Mouse (Mus musculus) CH12.LX (cell line): ENCODE measurements around the gene Srcin1. TPM values are rescaled to one million over a fixed set of nuclear protein-coding genes. Genes with fewer than 3 reads are reported as not detected.

Source experiments
- DNase-seq: peaks from one replicate; pipeline ENCODE4 v3.0.0-alpha.2; 2013; ENCODE audit errors: extremely low read depth
- H3K27ac ChIP-seq: 2 replicates; pipeline ENCODE4 v1.5.1; 2012; ENCODE audit warnings: low read depth, mild to moderate bottlenecking, control low read depth, moderate library complexity; ENCODE audit not compliant: insufficient read depth
- H3K27me3 ChIP-seq: replicated peaks from 2 replicates; pipeline ENCODE3; 2012; ENCODE audit warnings: inconsistent platforms
- H3K36me3 ChIP-seq, 2 experiments: replicated peaks in 1 of 2; 2 replicates each; pipeline versions ENCODE3 to v1.6.1; 2012; ENCODE audit warnings: inconsistent platforms in 1 of 2, low read length in 1 of 2, mild to moderate bottlenecking in 1 of 2, mixed read lengths in 1 of 2, moderate library complexity in 1 of 2; ENCODE audit not compliant: control insufficient read depth in 1 of 2, insufficient read depth in 1 of 2
- H3K4me1 ChIP-seq, 2 experiments: 2 replicates each; pipeline ENCODE4 v1.6.1; 2012; ENCODE audit warnings: inconsistent platforms in 1 of 2, moderate library complexity in 1 of 2; ENCODE audit not compliant: insufficient read depth in 2 of 2, control insufficient read depth in 1 of 2
- H3K4me2 ChIP-seq: 2 replicates; pipeline ENCODE4 v1.6.1; 2012; ENCODE audit warnings: low read depth, mild to moderate bottlenecking, control low read depth; ENCODE audit not compliant: poor library complexity, insufficient read depth, severe bottlenecking
- H3K4me3 ChIP-seq, 3 experiments: fragments of 150-350 bp in 1 of 3; sonication (generic) in 1 of 3; replicated peaks in 1 of 3; 2 replicates each; pipeline versions ENCODE3 to v1.5.1; 2011 to 2012; ENCODE audit warnings: low read depth in 2 of 3, low read length in 2 of 3, mild to moderate bottlenecking in 2 of 3, moderate library complexity in 2 of 3, control low read depth in 1 of 3, improper control_type of control experiment in 1 of 3, inconsistent platforms in 1 of 3, mixed read lengths in 1 of 3; ENCODE audit not compliant: poor library complexity in 1 of 3
- H3K79me2 ChIP-seq: replicated peaks from 2 replicates; pipeline ENCODE4 v1.6.1; 2012; ENCODE audit warnings: mild to moderate bottlenecking, moderate library complexity; ENCODE audit not compliant: control insufficient read depth, poor library complexity, insufficient read depth, severe bottlenecking; ENCODE audit errors: extremely low read depth
- H3K9ac ChIP-seq: 2 replicates; pipeline ENCODE4 v1.6.1; 2012; ENCODE audit warnings: low read depth, mild to moderate bottlenecking, control low read depth, moderate library complexity; ENCODE audit not compliant: insufficient read depth
- H3K9me3 ChIP-seq: replicated peaks from 2 replicates; pipeline ENCODE3; 2012; ENCODE audit warnings: low read length, inconsistent platforms, mixed read lengths
- BHLHE40 ChIP-seq: IDR thresholded peaks from 2 replicates; pipeline ENCODE4 v1.6.1; 2011; ENCODE audit warnings: mild to moderate bottlenecking, low read depth, low read length, improper control_type of control experiment
- CHD1 ChIP-seq: IDR thresholded peaks from 2 replicates; pipeline ENCODE4 v1.6.1; 2012; ENCODE audit warnings: low read depth, low read length, improper control_type of control experiment, inconsistent platforms
- CHD2 ChIP-seq: IDR thresholded peaks from 2 replicates; pipeline ENCODE4 v1.6.1; 2011; ENCODE audit warnings: low read length, improper control_type of control experiment
- CTCF ChIP-seq, 2 experiments: IDR thresholded peaks in 1 of 2; conservative IDR thresholded peaks in 1 of 2; 2 replicates each; pipeline ENCODE4 v1.5.1; 2011 to 2012; ENCODE audit warnings: low read depth in 2 of 2, low read length in 2 of 2, improper control_type of control experiment in 1 of 2, inconsistent platforms in 1 of 2, mild to moderate bottlenecking in 1 of 2, moderate library complexity in 1 of 2
- E2F4 ChIP-seq: IDR thresholded peaks from 2 replicates; pipeline ENCODE4 v1.6.1; 2011; ENCODE audit warnings: low read depth, low read length, improper control_type of control experiment; ENCODE audit not compliant: insufficient replicate concordance
- ELF1 ChIP-seq: IDR thresholded peaks from 2 replicates; pipeline ENCODE4 v1.6.1; 2014; ENCODE audit warnings: low read depth, mild to moderate bottlenecking, inconsistent platforms, low read length, improper control_type of control experiment
- EP300 ChIP-seq: IDR thresholded peaks from 2 replicates; pipeline ENCODE4 v1.6.1; 2011; ENCODE audit warnings: low read length, improper control_type of control experiment
- ETS1 ChIP-seq: conservative IDR thresholded peaks from 2 replicates; pipeline ENCODE4 v1.6.1; 2012; ENCODE audit warnings: low read depth, mild to moderate bottlenecking, inconsistent platforms, low read length, improper control_type of control experiment, moderate library complexity
- GABPA ChIP-seq: IDR thresholded peaks from 2 replicates; pipeline ENCODE4 v1.6.1; 2012; ENCODE audit warnings: low read depth, low read length, improper control_type of control experiment, inconsistent platforms; ENCODE audit not compliant: insufficient replicate concordance
- HCFC1 ChIP-seq: IDR thresholded peaks from 2 replicates; pipeline ENCODE4 v1.6.1; 2012; ENCODE audit warnings: low read depth, mild to moderate bottlenecking, inconsistent platforms, low read length, improper control_type of control experiment
- IRF4 ChIP-seq: IDR thresholded peaks from 2 replicates; pipeline ENCODE4 v1.6.1; 2014; ENCODE audit warnings: low read depth, mild to moderate bottlenecking, inconsistent platforms, low read length, improper control_type of control experiment
- JUN ChIP-seq: IDR thresholded peaks from 2 replicates; pipeline ENCODE4 v1.6.1; 2011; ENCODE audit warnings: low read depth, mild to moderate bottlenecking, low read length, improper control_type of control experiment, moderate library complexity; ENCODE audit not compliant: insufficient read depth
- JUND ChIP-seq: conservative IDR thresholded peaks from 2 replicates; pipeline ENCODE4 v1.6.1; 2011; ENCODE audit warnings: low read depth, low read length, improper control_type of control experiment
- KAT2A ChIP-seq: IDR thresholded peaks from 2 replicates; pipeline ENCODE4 v1.6.1; 2012; ENCODE audit warnings: low read length, improper control_type of control experiment, inconsistent platforms; ENCODE audit not compliant: insufficient replicate concordance
- MAFK ChIP-seq: IDR thresholded peaks from 2 replicates; pipeline ENCODE4 v1.6.1; 2011; ENCODE audit warnings: low read length, improper control_type of control experiment; ENCODE audit not compliant: insufficient replicate concordance
- MAX ChIP-seq: IDR thresholded peaks from 2 replicates; pipeline ENCODE4 v1.6.1; 2011; ENCODE audit warnings: low read length, improper control_type of control experiment
- MAZ ChIP-seq: IDR thresholded peaks from 2 replicates; pipeline ENCODE4 v1.6.1; 2012; ENCODE audit warnings: low read depth, mild to moderate bottlenecking, inconsistent platforms, low read length, improper control_type of control experiment, moderate library complexity
- MEF2A ChIP-seq: IDR thresholded peaks from 2 replicates; pipeline ENCODE4 v1.6.1; 2014; ENCODE audit warnings: low read depth, mild to moderate bottlenecking, inconsistent platforms, low read length, improper control_type of control experiment, borderline replicate concordance
- MXI1 ChIP-seq: IDR thresholded peaks from 2 replicates; pipeline ENCODE4 v1.6.1; 2011; ENCODE audit warnings: mild to moderate bottlenecking, low read depth, low read length, improper control_type of control experiment
- MYC ChIP-seq: IDR thresholded peaks from 2 replicates; pipeline ENCODE4 v1.6.1; 2011; ENCODE audit warnings: low read depth, mild to moderate bottlenecking, improper control_type of control experiment, low read length
- NELFE ChIP-seq: IDR thresholded peaks from 2 replicates; pipeline ENCODE4 v1.6.1; 2011; ENCODE audit warnings: low read depth, low read length, improper control_type of control experiment
- NRF1 ChIP-seq: IDR thresholded peaks from 2 replicates; pipeline ENCODE4 v1.6.1; 2014; ENCODE audit warnings: low read depth, mild to moderate bottlenecking, inconsistent platforms, low read length, improper control_type of control experiment, moderate library complexity
- PAX5 ChIP-seq: IDR thresholded peaks from 2 replicates; pipeline ENCODE4 v1.6.1; 2012; ENCODE audit warnings: low read length, inconsistent platforms, mixed read lengths
- POLR2A ChIP-seq: IDR thresholded peaks from 2 replicates; pipeline ENCODE4 v1.6.1; 2011; ENCODE audit warnings: low read depth, mild to moderate bottlenecking, improper control_type of control experiment, low read length
- POLR2AphosphoS2 ChIP-seq: IDR thresholded peaks from 2 replicates; pipeline ENCODE4 v1.6.1; 2011; ENCODE audit warnings: low read depth, low read length, improper control_type of control experiment
- RAD21 ChIP-seq: IDR thresholded peaks from 2 replicates; pipeline ENCODE4 v1.6.1; 2011; ENCODE audit warnings: low read depth, mild to moderate bottlenecking, low read length, improper control_type of control experiment, moderate library complexity
- RCOR1 ChIP-seq: conservative IDR thresholded peaks from 2 replicates; pipeline ENCODE4 v1.6.1; 2012; ENCODE audit warnings: low read depth, mild to moderate bottlenecking, inconsistent platforms, low read length, improper control_type of control experiment
- SIN3A ChIP-seq: IDR thresholded peaks from 2 replicates; pipeline ENCODE4 v1.6.1; 2012; ENCODE audit warnings: low read length, improper control_type of control experiment, inconsistent platforms
- SMC3 ChIP-seq: IDR thresholded peaks from 2 replicates; pipeline ENCODE4 v1.6.1; 2011; ENCODE audit warnings: low read depth, low read length, improper control_type of control experiment
- TBP ChIP-seq: conservative IDR thresholded peaks from 2 replicates; pipeline ENCODE4 v1.6.1; 2011; ENCODE audit warnings: low read depth, low read length, improper control_type of control experiment
- TCF12 ChIP-seq: IDR thresholded peaks from 2 replicates; pipeline ENCODE4 v1.6.1; 2014; ENCODE audit warnings: low read depth, mild to moderate bottlenecking, inconsistent platforms, low read length, improper control_type of control experiment
- UBTF ChIP-seq: IDR thresholded peaks from 2 replicates; pipeline ENCODE4 v1.6.1; 2012; ENCODE audit warnings: low read depth, mild to moderate bottlenecking, inconsistent platforms, low read length, improper control_type of control experiment, moderate library complexity
- USF1 ChIP-seq: IDR thresholded peaks from 2 replicates; pipeline ENCODE4 v1.6.1; 2014; ENCODE audit warnings: low read depth, mild to moderate bottlenecking, inconsistent platforms, low read length, improper control_type of control experiment
- USF2 ChIP-seq: conservative IDR thresholded peaks from 2 replicates; pipeline ENCODE4 v1.6.1; 2011; ENCODE audit warnings: low read depth, low read length, improper control_type of control experiment
- ZC3H11A ChIP-seq: IDR thresholded peaks from 2 replicates; pipeline ENCODE4 v1.6.1; 2012; ENCODE audit warnings: low read depth, mild to moderate bottlenecking, inconsistent platforms, low read length, improper control_type of control experiment
- ZKSCAN1 ChIP-seq: IDR thresholded peaks from 2 replicates; pipeline ENCODE4 v1.6.1; 2012; ENCODE audit warnings: low read depth, inconsistent platforms, low read length, improper control_type of control experiment, borderline replicate concordance
- ZMIZ1 ChIP-seq: IDR thresholded peaks from 2 replicates; pipeline ENCODE4 v1.6.1; 2012; ENCODE audit warnings: low read depth, mild to moderate bottlenecking, inconsistent platforms, low read length, improper control_type of control experiment
- ZNF384 ChIP-seq: IDR thresholded peaks from 2 replicates; pipeline ENCODE4 v1.6.1; 2012; ENCODE audit warnings: low read depth, low read length, improper control_type of control experiment, inconsistent platforms
- dilution Hi-C: fragments of 300-500 bp; cut with MboI; formaldehyde crosslinking; loops from 2 replicates; pipeline ENCODE4 v1.14.3; 2020; ENCODE audit warnings: low sequenced_read_pairs; ENCODE audit not compliant: extremely low pct_unique_long_range_greater_than_20kb, extremely low pct_ligation_motif_present
- in situ Hi-C: fragments of 300-500 bp; cut with MboI; formaldehyde crosslinking; loops from 3 replicates; pipeline ENCODE4 v1.14.3; 2019; ENCODE audit warnings: low sequenced_read_pairs, low pct_ligation_motif_present, low pct_unique_long_range_greater_than_20kb, mixed read lengths
- polyA plus RNA-seq: library from polyadenylated mRNA; unstranded; fragments of >175 nt; gene quantifications from 2 replicates; pipeline ENCODE4 v1.2.1, GENCODE M21; 2012; ENCODE audit warnings: low read depth; ENCODE audit not compliant: insufficient read length
- total RNA-seq, 2 experiments: library from RNA; depleted of rRNA; stranded (reverse); fragments of 300-350 nt in 1 of 2; fragments of >200 nt in 1 of 2; gene quantifications; 2 replicates each; pipeline ENCODE4 v1.2.3; 2012 to 2014

The Srcin1 gene
- total and polyA plus RNA-seq, 3 experiments = 0.08 to 0.09 TPM; not detected in 1

DNA sequence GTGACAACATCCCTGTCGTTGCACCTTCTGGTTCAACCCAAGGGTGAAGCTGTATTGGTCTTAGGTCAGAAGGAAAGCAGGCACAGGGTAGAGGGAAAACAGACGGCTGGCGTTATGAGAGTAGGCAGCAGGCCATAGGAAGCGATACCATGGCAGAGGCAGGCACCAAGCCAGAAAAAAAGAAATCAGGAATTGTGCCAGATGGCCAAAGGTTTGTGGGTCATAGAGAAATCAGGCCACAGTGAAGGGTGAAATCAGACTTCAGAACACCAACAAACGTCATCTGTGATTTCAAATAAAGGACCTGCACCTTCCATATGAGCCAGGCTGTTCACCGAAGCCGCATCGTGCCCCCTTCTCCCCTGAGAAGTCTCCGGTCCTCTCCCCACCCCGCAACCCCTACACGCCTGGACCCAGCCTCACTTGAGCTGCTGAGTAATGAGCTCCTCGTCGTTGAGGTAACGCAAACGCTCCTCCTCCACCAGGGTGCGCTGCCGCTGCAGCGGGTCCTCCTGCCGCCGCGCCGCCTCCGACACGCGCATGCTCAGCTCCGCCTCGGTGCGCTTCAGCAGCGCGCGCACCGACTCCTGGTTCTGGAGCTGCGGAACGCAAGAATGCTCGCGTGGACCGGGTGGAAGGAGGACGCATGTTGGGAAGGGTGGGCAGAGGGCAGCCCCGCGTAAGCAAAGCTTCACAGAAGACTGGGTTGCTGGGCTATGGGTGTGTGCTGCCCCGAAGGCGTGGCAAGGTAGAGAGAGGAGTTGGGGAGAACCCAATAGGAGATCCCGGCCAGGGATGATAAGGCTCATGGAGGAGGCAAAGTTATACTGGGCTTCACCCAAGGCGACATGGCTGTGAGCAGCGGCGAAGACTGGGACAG lies 44.4 kb downstream of the Srcin1 start:
- no peaks in the 10 kb centered on the region for H3K79me2 ChIP-seq
- H3K27ac ChIP-seq = no peak overlapping the region
- H3K36me3 ChIP-seq = no peaks in the 10 kb centered on the region
- peaks cover 16% of the 10 kb centered on the region for H3K9me3 ChIP-seq
- peak; percentile 92 for DNase-seq
- TF ChIP-seq MYC = no peak
- no peak for TF ChIP-seq ZNF384
- peak; percentile 20; the same call in 1 of the 2 replicates for TF ChIP-seq MAZ
- TF ChIP-seq ZC3H11A = peak; percentile 13; the same call in 1 of the 2 replicates
- TF ChIP-seq SIN3A = peak; percentile 40; the same call in 1 of the 2 replicates
- no peak for TF ChIP-seq TBP
- peak; percentile 99 for TF ChIP-seq NRF1
- TF ChIP-seq CTCF (conservative IDR thresholded peaks at IDR 0.05 in 1 of 2, IDR thresholded peaks at IDR 0.05 in 1 of 2; ENCODE audit: low read depth in 2 of 2, low read length in 2 of 2) = peak; percentile 32 to 99; a peak in 3 of 4 replicates
- no peak for TF ChIP-seq EP300
- no peak for TF ChIP-seq KAT2A
- no peak; the same call in none of the 2 replicates for TF ChIP-seq MXI1
- TF ChIP-seq BHLHE40 = no peak
- TF ChIP-seq NELFE = peak; percentile 74
- no peak for TF ChIP-seq PAX5
- no peak for TF ChIP-seq MEF2A
- no peak for TF ChIP-seq JUN
- no peak for TF ChIP-seq USF1
- no peak for TF ChIP-seq JUND
- TF ChIP-seq HCFC1 = peak; percentile 39
- TF ChIP-seq MAX = peak; percentile 63; the same call in 1 of the 2 replicates
- TF ChIP-seq USF2 = no peak
- no peak for TF ChIP-seq E2F4
- TF ChIP-seq ETS1 = no peak
- no peak for TF ChIP-seq ZKSCAN1
- 0 out of 2 replicates have a peak, but pooled peaks have one; percentile 45 for TF ChIP-seq UBTF
- peak; percentile 37; the same call in 1 of the 2 replicates for TF ChIP-seq TCF12
- TF ChIP-seq ZMIZ1 = no peak
- TF ChIP-seq IRF4 = 0 out of 2 replicates have a peak, but pooled peaks have one; percentile 45
- no peak for TF ChIP-seq RCOR1
- TF ChIP-seq SMC3 = peak; percentile 96
- TF ChIP-seq CHD1 = no peak
- TF ChIP-seq MAFK = no peak
- no peak for TF ChIP-seq CHD2
- TF ChIP-seq POLR2A = peak; percentile 72
- peak; percentile 82 for TF ChIP-seq RAD21
- no peak; the same call in 1 of the 2 replicates for TF ChIP-seq ELF1
- TF ChIP-seq GABPA = no peak
- TF ChIP-seq POLR2AphosphoS2 = no peak
- in situ Hi-C loops (loop anchor here (5.0 kb wide), 1 partner anchor 36 kb away; no protein-coding TSS in a partner anchor), dilution Hi-C loops (no loop called here)
- H3K27me3 ChIP-seq = peaks cover 84% of the 10 kb centered on the region
- H3K9ac ChIP-seq = peak overlapping the region; percentile 11; the same call in 1 of the 2 replicates
- peaks cover 13 to 25% of the 10 kb centered on the region in 2 experiments for H3K4me1 ChIP-seq
- H3K4me2 ChIP-seq = peak overlapping the region; percentile 86
- H3K4me3 ChIP-seq = peak overlapping the region; percentile 47 to 63 (median 52)
